ENCODE assay signal across 15 mouse cellular contexts in the genomic region with DNA sequence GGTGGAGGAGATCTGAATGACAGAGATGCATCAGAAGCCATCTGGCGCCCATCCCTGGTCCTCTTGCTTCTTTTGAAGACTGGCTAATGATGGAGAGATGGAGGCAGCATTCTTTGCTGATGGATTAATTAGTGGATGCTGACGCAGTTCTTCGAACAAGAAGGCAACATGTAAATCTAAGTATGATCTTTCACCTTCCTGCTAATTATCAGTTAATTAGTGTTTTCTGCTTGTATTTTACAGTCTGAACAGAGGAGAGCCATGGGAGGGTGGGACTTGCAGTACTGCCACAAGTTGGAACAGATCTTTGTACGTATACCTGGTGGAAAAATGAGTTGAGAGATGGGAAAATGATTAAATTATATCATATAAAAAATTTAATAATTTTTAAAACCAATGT.
DNase-seq lines count a peak whose midpoint lies in the region; ATAC-seq and TF ChIP-seq lines count a peak whose summit lies in the region.
"Had no signal": no experiment of that assay in that cellular context is flagged by ENCODE, and none has a peak within 500 bp of the region (broad histone marks: within the 10 kb centered on the region; RNA-seq: fewer than 3 reads in every experiment).

No protein-coding gene starts in this region.

- ATAC-seq in forebrain, embryonic 12.5 days (ENCODE audit: low FRiP score) = peak; percentile 74; the same call in 1 of the 2 replicates
- no peak for ATAC-seq in forebrain, embryonic 16.5 days
- peak; percentile 58 for ATAC-seq in forebrain, embryonic 14.5 days
- no peak for ATAC-seq in forebrain, postnatal 0 days

- TF ChIP-seq CTCF in forebrain, postnatal 0 days (IDR thresholded peaks at IDR 0.05; ENCODE audit: low read depth) = no peak
- no peak for TF ChIP-seq CTCF in brain, embryonic 14.5 days (IDR thresholded peaks at IDR 0.05; ENCODE audit: borderline replicate concordance, extremely low read depth, insufficient read depth, insufficient read length)

- H3K36me3 ChIP-seq in forebrain, embryonic 12.5 days (replicated peaks) = no peaks in the 10 kb centered on the region
- H3K36me3 ChIP-seq in forebrain, embryonic 16.5 days (ENCODE audit: control insufficient read depth, insufficient read depth) = no peaks in the 10 kb centered on the region
- H3K36me3 ChIP-seq in forebrain, embryonic 14.5 days (ENCODE audit: control insufficient read depth, insufficient read depth, low read length) = no peaks in the 10 kb centered on the region
- H3K36me3 ChIP-seq in forebrain, postnatal 0 days (ENCODE audit: insufficient read depth) = no peaks in the 10 kb centered on the region
- H3K36me3 ChIP-seq: embryonic facial prominence, embryonic 10.5 days; embryonic facial prominence, embryonic 12.5 days had no signal

- TF ChIP-seq POLR2A in brain, embryonic 14.5 days (IDR thresholded peaks at IDR 0.05; ENCODE audit: borderline replicate concordance, extremely low read depth, insufficient read depth, insufficient read length, poor library complexity, severe bottlenecking) = no peak

- no peak overlapping the region for H3K27ac ChIP-seq in forebrain, embryonic 12.5 days
- no peak overlapping the region for H3K27ac ChIP-seq in forebrain, embryonic 16.5 days (ENCODE audit: low read length)
- H3K27ac ChIP-seq in forebrain, embryonic 14.5 days (ENCODE audit: low read depth, low read length) = no peak overlapping the region
- H3K27ac ChIP-seq in forebrain, postnatal 0 days (ENCODE audit: low read depth, low read length) = no peak overlapping the region
- H3K27ac ChIP-seq: embryonic facial prominence, embryonic 10.5 days; embryonic facial prominence, embryonic 12.5 days had no signal

- peaks cover 6% of the 10 kb centered on the region; the same call in 1 of the 2 replicates for H3K4me1 ChIP-seq in forebrain, embryonic 12.5 days
- peaks cover 9% of the 10 kb centered on the region; the same call in 1 of the 2 replicates for H3K4me1 ChIP-seq in forebrain, embryonic 16.5 days (replicated peaks; ENCODE audit: control insufficient read depth, insufficient read depth, low read length)
- H3K4me1 ChIP-seq in forebrain, embryonic 14.5 days (ENCODE audit: control insufficient read depth, insufficient read depth, low read length) = peaks cover 11% of the 10 kb centered on the region; the same call in 1 of the 2 replicates
- no peaks in the 10 kb centered on the region; the same call in 1 of the 2 replicates for H3K4me1 ChIP-seq in forebrain, postnatal 0 days (ENCODE audit: insufficient read depth)
- H3K4me1 ChIP-seq: embryonic facial prominence, embryonic 12.5 days had no signal

- no peaks in the 10 kb centered on the region for H3K27me3 ChIP-seq in forebrain, embryonic 12.5 days
- H3K27me3 ChIP-seq in forebrain, embryonic 16.5 days (replicated peaks; ENCODE audit: control insufficient read depth, insufficient read depth, low read length) = no peaks in the 10 kb centered on the region
- no peaks in the 10 kb centered on the region for H3K27me3 ChIP-seq in forebrain, embryonic 14.5 days (replicated peaks; ENCODE audit: control insufficient read depth, insufficient read depth, low read length)
- H3K27me3 ChIP-seq in forebrain, postnatal 0 days (ENCODE audit: insufficient read depth, low read length) = no peaks in the 10 kb centered on the region
- H3K27me3 ChIP-seq: embryonic facial prominence, embryonic 12.5 days had no signal

- no peaks in the 10 kb centered on the region for H3K9me3 ChIP-seq in forebrain, embryonic 12.5 days
- no peaks in the 10 kb centered on the region for H3K9me3 ChIP-seq in forebrain, embryonic 16.5 days (ENCODE audit: control insufficient read depth, low read length)
- H3K9me3 ChIP-seq in forebrain, embryonic 14.5 days (replicated peaks; ENCODE audit: control insufficient read depth, low read length) = no peaks in the 10 kb centered on the region
- H3K9me3 ChIP-seq in forebrain, postnatal 0 days (ENCODE audit: low read length) = no peaks in the 10 kb centered on the region
- H3K9me3 ChIP-seq: embryonic facial prominence, embryonic 10.5 days; embryonic facial prominence, embryonic 12.5 days had no signal

- WGBS in forebrain, embryonic 12.5 days = 35% methylated on average over 4 of the region's 4 CpGs
- 27% methylated on average over 4 of the region's 4 CpGs for WGBS in forebrain, embryonic 16.5 days
- 32% methylated on average over 4 of the region's 4 CpGs for WGBS in forebrain, embryonic 14.5 days
- WGBS in forebrain, postnatal 0 days = 35% methylated on average over 4 of the region's 4 CpGs

- H3K9ac ChIP-seq in forebrain, embryonic 12.5 days = no peak overlapping the region
- no peak overlapping the region for H3K9ac ChIP-seq in forebrain, embryonic 16.5 days (replicated peaks; ENCODE audit: low read depth, low read length)
- no peak overlapping the region for H3K9ac ChIP-seq in forebrain, embryonic 14.5 days (ENCODE audit: low read length)
- no peak overlapping the region for H3K9ac ChIP-seq in forebrain, postnatal 0 days
- H3K9ac ChIP-seq: embryonic facial prominence, embryonic 12.5 days had no signal

- DNase-seq in forebrain, embryonic 14.5 days (ENCODE audit: low spot score) = peak; percentile 75
- no peak for DNase-seq in forebrain, postnatal 0 days
- DNase-seq in brain, embryonic 14.5 days (ENCODE audit: low read depth) = peak; percentile 86
- DNase-seq in layer of hippocampus, postnatal 10 days (ENCODE audit: low spot score in 2 of 2) = no peak
- DNase-seq: adrenal gland, adult 2 months; adrenal gland, postnatal 10 days; adrenal gland, postnatal 25 days; cerebellum, adult 11-12 months; cerebellum, adult 2 months; cerebellum, adult 9-10 months; cerebellum, postnatal 25 days had no signal

- no peak overlapping the region for H3K4me2 ChIP-seq in forebrain, embryonic 12.5 days
- no peak overlapping the region for H3K4me2 ChIP-seq in forebrain, embryonic 16.5 days (ENCODE audit: low read length)
- no peak overlapping the region for H3K4me2 ChIP-seq in forebrain, embryonic 14.5 days (ENCODE audit: low read length)
- H3K4me2 ChIP-seq in forebrain, postnatal 0 days (ENCODE audit: low read depth) = no peak overlapping the region
- H3K4me2 ChIP-seq: embryonic facial prominence, embryonic 12.5 days had no signal

- no peak overlapping the region for H3K4me3 ChIP-seq in forebrain, embryonic 12.5 days (replicated peaks)
- no peak overlapping the region for H3K4me3 ChIP-seq in forebrain, embryonic 16.5 days (replicated peaks; ENCODE audit: low read length)
- H3K4me3 ChIP-seq in forebrain, embryonic 14.5 days (ENCODE audit: low read depth, low read length) = no peak overlapping the region
- no peak overlapping the region for H3K4me3 ChIP-seq in forebrain, postnatal 0 days (ENCODE audit: low read depth, low read length)
- H3K4me3 ChIP-seq: embryonic facial prominence, embryonic 10.5 days; embryonic facial prominence, embryonic 12.5 days had no signal

Comparison
In these comparisons a context has a peak if more than half of its experiments do, and no peak if none do; other contexts are left out.
1. ATAC-seq: peak in forebrain, embryonic 12.5 days (single experiment) and forebrain, embryonic 14.5 days (single experiment); none in forebrain, embryonic 16.5 days (single experiment) and forebrain, postnatal 0 days (single experiment).
2. DNase-seq: peak in forebrain, embryonic 14.5 days (single experiment) and brain, embryonic 14.5 days (single experiment); none in forebrain, postnatal 0 days (single experiment) and layer of hippocampus, postnatal 10 days (0 of 2).